In genomic region chr2:91959544-91960410, GRCm38 (mm10) we compare ENCODE assay signal across 9 mouse cellular contexts. TPM values are rescaled to one million over a fixed set of nuclear protein-coding genes. Genes with fewer than 3 reads are reported as not detected.
A peak's percentile ranks its signal among the peaks of the same experiment; 100 is the strongest.
DNase-seq lines count a peak whose midpoint lies in the region; ATAC-seq lines count a peak whose summit lies in the region.
"Had no signal": no experiment of that assay in that cellular context is flagged by ENCODE, and none has a peak within 500 bp of the region (broad histone marks: within the 10 kb centered on the region; RNA-seq: fewer than 3 reads in every experiment).

No protein-coding gene starts in this region.

- no peak overlapping the region; the same call in 1 of the 2 replicates for H3K4me2 ChIP-seq in heart, embryonic 11.5 days
- H3K4me2 ChIP-seq in liver, embryonic 13.5 days = peak overlapping the region; percentile 17; the same call in 1 of the 2 replicates

- no peaks in the 10 kb centered on the region for H3K9me3 ChIP-seq in heart, embryonic 11.5 days (replicated peaks; ENCODE audit: control insufficient read depth, low read length)
- H3K9me3 ChIP-seq in liver, embryonic 13.5 days (replicated peaks) = no peaks in the 10 kb centered on the region

- H3K9ac ChIP-seq in heart, embryonic 11.5 days (ENCODE audit: low read depth, low read length) = peak overlapping the region; percentile 59; the same call in 1 of the 2 replicates
- H3K9ac ChIP-seq in liver, embryonic 13.5 days = peak overlapping the region; percentile 59

- intact Hi-C loops in heart, postnatal 10 days (cut with DNase I) = loop anchor here (2.0 kb wide), 1 partner anchor 15 kb away; the partner anchor contains the start of gene Gm9821
- intact Hi-C loops in left cerebral cortex, postnatal 4 days (cut with DNase I) = no loop called here
- intact Hi-C loops in left cerebral cortex, postnatal 36 days (cut with DNase I) = loop anchor here (5.0 kb wide), 1 partner anchor 32 kb away; the partner anchor contains the start of gene Chrm4

- no peak overlapping the region for H3K27ac ChIP-seq in heart, embryonic 11.5 days (ENCODE audit: low read depth, low read length)
- no peak overlapping the region for H3K27ac ChIP-seq in liver, embryonic 13.5 days

- no peak for DNase-seq in heart, postnatal 10 days
- DNase-seq in left cerebral cortex, postnatal 4 days = peak; percentile 74
- no peak for DNase-seq in left cerebral cortex, postnatal 36 days (ENCODE audit: low spot score in 2 of 2)
- DNase-seq in cerebellum, adult 8-10 months = peak; percentile 82
- no peak for DNase-seq in liver, embryonic 13.5 days
- DNase-seq in gastrocnemius, postnatal 4 days (ENCODE audit: low spot score in 2 of 2) = no peak
- DNase-seq in spleen, adult 18-20 months = no peak

- peaks cover 73% of the 10 kb centered on the region for H3K4me1 ChIP-seq in heart, embryonic 11.5 days (ENCODE audit: control insufficient read depth, insufficient read depth, low read length)
- peaks cover 94% of the 10 kb centered on the region for H3K4me1 ChIP-seq in liver, embryonic 13.5 days (replicated peaks)

- no peak overlapping the region for H3K4me3 ChIP-seq in heart, embryonic 11.5 days (ENCODE audit: low read depth, low read length)
- no peak overlapping the region for H3K4me3 ChIP-seq in liver, embryonic 13.5 days (replicated peaks)

- no peaks in the 10 kb centered on the region for H3K36me3 ChIP-seq in heart, embryonic 11.5 days (ENCODE audit: control insufficient read depth, insufficient read depth, low read length)
- H3K36me3 ChIP-seq in liver, embryonic 13.5 days = peaks cover 16% of the 10 kb centered on the region

- no peaks in the 10 kb centered on the region for H3K27me3 ChIP-seq in heart, embryonic 11.5 days (ENCODE audit: control insufficient read depth, insufficient read depth, low read length)
- H3K27me3 ChIP-seq in liver, embryonic 13.5 days = peaks cover 10% of the 10 kb centered on the region

- WGBS in heart, embryonic 11.5 days (ENCODE audit: insufficient replicate concordance) = 80% methylated on average over 11 of the region's 11 CpGs
- WGBS in liver, embryonic 13.5 days (ENCODE audit: insufficient replicate concordance) = 72% methylated on average over 11 of the region's 11 CpGs

- ATAC-seq in heart, embryonic 11.5 days (replicated peaks; ENCODE audit: insufficient number of reproducible peaks, low FRiP score, low TSS enrichment) = no peak
- no peak for ATAC-seq in liver, embryonic 13.5 days (ENCODE audit: low read depth)

RNA-seq across cellular contexts. Expression of gene Gm9821, which starts 14.3 kb away (rescaled TPM):
- polyA plus RNA-seq in heart, embryonic 11.5 days (2014; fragmentation: Nextera tagmentation; extraction: Ambion mirVana) = 1.8 and 2.8 TPM in 2 replicates
- not detected for total RNA-seq in heart, postnatal 10 days (2021)
- not detected for total RNA-seq in left cerebral cortex, postnatal 4 days (2021)
- not detected for total RNA-seq in left cerebral cortex, postnatal 36 days (2021)
- 0.80 and 0.89 TPM in 2 replicates for polyA plus RNA-seq in liver, embryonic 13.5 days (2015; fragmentation: Nextera tagmentation; extraction: Ambion mirVana)
- total RNA-seq in gastrocnemius, postnatal 4 days (2021) = not detected
- polyA plus RNA-seq: brain, embryonic 14.5 days had no signal

RNA-seq across cellular contexts. Expression of gene Dgkz, which starts 15.9 kb away (rescaled TPM):
- 42.1 and 49.6 TPM in 2 replicates for polyA plus RNA-seq in heart, embryonic 11.5 days (2014; fragmentation: Nextera tagmentation; extraction: Ambion mirVana)
- total RNA-seq in heart, postnatal 10 days (2021) = 10 to 100 TPM; 64.3 to 85.9 TPM
- 100 to 1,000 TPM; 134 to 158 TPM for total RNA-seq in left cerebral cortex, postnatal 4 days (2021)
- 100 to 1,000 TPM; 503 to 538 TPM for total RNA-seq in left cerebral cortex, postnatal 36 days (2021)
- 24.7 and 28.0 TPM in 2 replicates for polyA plus RNA-seq in liver, embryonic 13.5 days (2015; fragmentation: Nextera tagmentation; extraction: Ambion mirVana)
- total RNA-seq in gastrocnemius, postnatal 4 days (2021) = 100 to 1,000 TPM in 1 of 2 experiments, 10 to 100 TPM in 1; 96.0 to 121 TPM

RNA-seq across cellular contexts. Expression of gene Mdk, which starts 27.7 kb away (rescaled TPM):
- polyA plus RNA-seq in heart, embryonic 11.5 days (2014; fragmentation: Nextera tagmentation; extraction: Ambion mirVana) = 842 and 965 TPM in 2 replicates
- 10 to 100 TPM; 51.5 to 56.1 TPM for total RNA-seq in heart, postnatal 10 days (2021)
- total RNA-seq in left cerebral cortex, postnatal 4 days (2021) = 10 to 100 TPM; 40.6 to 45.4 TPM
- 10 to 100 TPM; 15.6 to 23.5 TPM for total RNA-seq in left cerebral cortex, postnatal 36 days (2021)
- 50.1 and 52.2 TPM in 2 replicates for polyA plus RNA-seq in liver, embryonic 13.5 days (2015; fragmentation: Nextera tagmentation; extraction: Ambion mirVana)
- 100 to 1,000 TPM; 130 to 135 TPM for total RNA-seq in gastrocnemius, postnatal 4 days (2021)

RNA-seq across cellular contexts. Expression of gene Chrm4, which starts 32.7 kb away (rescaled TPM):
- not detected in 2 replicates for polyA plus RNA-seq in heart, embryonic 11.5 days (2014; fragmentation: Nextera tagmentation; extraction: Ambion mirVana)
- total RNA-seq in heart, postnatal 10 days (2021) = under 1 TPM in 1 of 2 experiments, not detected in 1; 0.17 TPM
- 10 to 100 TPM; 10.8 to 12.2 TPM for total RNA-seq in left cerebral cortex, postnatal 4 days (2021)
- 10 to 100 TPM; 44.0 to 51.3 TPM for total RNA-seq in left cerebral cortex, postnatal 36 days (2021)
- polyA plus RNA-seq in liver, embryonic 13.5 days (2015; fragmentation: Nextera tagmentation; extraction: Ambion mirVana) = 0.07 and 0.09 TPM in 2 replicates
- under 1 TPM; 0.32 to 0.36 TPM for total RNA-seq in gastrocnemius, postnatal 4 days (2021)

Comparison
In these comparisons a context has a peak if more than half of its experiments do, and no peak if none do; other contexts are left out.
1. DNase-seq: peak in left cerebral cortex, postnatal 4 days (single experiment) and cerebellum, adult 8-10 months (single experiment); none in heart, postnatal 10 days (0 of 2), left cerebral cortex, postnatal 36 days (0 of 2), liver, embryonic 13.5 days (single experiment), gastrocnemius, postnatal 4 days (0 of 2) and spleen, adult 18-20 months (0 of 2).